Mouse (Mus musculus) layer of hippocampus, postnatal 25 days (tissue): ENCODE results near the gene Spata31d1b. TPM values are rescaled to one million over a fixed set of nuclear protein-coding genes. Genes with fewer than 3 reads are reported as not detected.
"Not testable (repeated sequence)": the region's sequence is repeated elsewhere in the genome, so short reads cannot be mapped to it uniquely, and the experiment has no call there.

Experiments used
- DNase-seq, 2 experiments: peaks; one replicate each; pipeline ENCODE4 v3.0.0; 2022; ENCODE audit warnings: mixed read lengths in 2 of 2, low spot score in 1 of 2; ENCODE audit errors: extremely low spot score in 1 of 2
- total RNA-seq, 2 experiments: library from RNA; stranded (reverse); gene quantifications; 2 replicates each; pipeline ENCODE4 v1.2.3; 2021

The Spata31d1b gene
- total RNA-seq, result under 1 TPM; 0.12 to 0.14 TPM

DNA sequence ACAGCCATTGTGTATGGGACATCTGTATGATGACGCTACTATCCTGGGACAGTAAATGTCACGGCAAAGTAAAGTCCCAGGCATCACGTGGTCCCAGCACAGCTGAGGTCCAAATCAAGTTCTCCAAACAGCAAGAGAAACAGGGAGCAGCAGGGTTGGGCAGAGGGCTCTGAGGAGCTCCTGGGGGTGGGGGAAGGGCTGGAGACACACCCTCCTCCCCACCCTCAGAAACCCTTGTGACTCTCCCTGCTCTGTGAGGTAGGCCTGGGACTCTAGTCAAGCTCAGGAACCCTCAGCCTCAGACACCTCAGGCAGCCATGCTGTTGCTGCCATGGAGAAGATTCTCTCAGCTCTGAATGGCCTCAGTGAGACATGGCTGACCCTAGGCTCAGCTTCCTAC, at the start of gene Spata31d1b:
Gene Spata31d1b (plus strand): TSS at position 301 of the 400 bp plus-strand sequence.
- DNase-seq, result not testable (repeated sequence)

GRCm38 (mm10) chr13:59663939-59664712, 48.0 kb upstream of the Spata31d1b start:
- no peak for DNase-seq

DNA sequence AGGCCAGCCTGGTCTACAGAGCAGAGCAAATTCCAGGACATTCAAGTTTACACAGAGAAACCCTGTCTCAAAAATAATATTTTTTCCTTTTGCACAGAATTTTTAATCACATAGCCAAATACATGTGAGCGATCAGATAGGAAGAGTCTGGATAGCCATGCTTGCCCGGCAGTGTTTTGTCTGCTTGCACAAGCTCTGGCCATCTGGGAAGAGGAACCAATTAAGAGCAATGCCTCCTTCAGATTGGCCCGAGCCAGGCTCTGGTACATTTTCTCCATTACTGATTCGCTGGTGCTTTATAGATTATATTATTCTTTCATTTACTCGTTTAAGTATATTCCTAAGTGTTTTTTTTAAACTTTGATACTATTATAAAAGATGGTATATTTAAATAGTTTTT, 44.3 kb upstream of the Spata31d1b start:
- no peak for DNase-seq

- DNase-seq, result no peak
These were observed 43.5 kb upstream of the Spata31d1b start for GRCm38 (mm10) chr13:59668501-59669093.

GRCm38 (mm10) chr13:59669946-59670345, 42.1 kb upstream of the Spata31d1b start:
- no peak for DNase-seq

DNA sequence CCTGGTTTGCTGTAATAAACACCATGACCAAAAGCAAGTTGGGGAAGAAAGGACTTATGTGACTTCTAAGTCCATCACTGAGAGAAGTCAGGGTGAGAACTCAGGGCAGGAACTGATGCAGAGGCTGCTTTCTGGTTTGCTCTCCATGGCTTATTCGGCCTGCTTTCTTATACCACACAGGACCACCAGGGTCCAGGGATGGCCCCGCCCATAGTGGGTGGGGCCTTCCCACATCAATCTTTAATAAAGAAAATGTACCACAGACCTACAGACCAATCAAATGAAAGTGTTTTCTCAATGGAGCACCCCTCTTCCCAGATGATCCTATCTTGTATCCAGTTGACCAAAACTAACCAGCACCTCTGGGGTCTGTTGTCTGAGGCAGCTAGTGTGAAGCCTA, 40.6 kb upstream of the Spata31d1b start:
- DNase-seq, result no peak

GRCm38 (mm10) chr13:59672248-59672647, 39.8 kb upstream of the Spata31d1b start:
- DNase-seq, result no peak

- DNase-seq, result no peak
These were observed 38.5 kb upstream of the Spata31d1b start for GRCm38 (mm10) chr13:59673597-59673996.

- no peak for DNase-seq
These were observed 37.9 kb upstream of the Spata31d1b start for GRCm38 (mm10) chr13:59674215-59674614.

- DNase-seq, result no peak
These were observed 37.3 kb upstream of the Spata31d1b start for GRCm38 (mm10) chr13:59674761-59675150.

DNA sequence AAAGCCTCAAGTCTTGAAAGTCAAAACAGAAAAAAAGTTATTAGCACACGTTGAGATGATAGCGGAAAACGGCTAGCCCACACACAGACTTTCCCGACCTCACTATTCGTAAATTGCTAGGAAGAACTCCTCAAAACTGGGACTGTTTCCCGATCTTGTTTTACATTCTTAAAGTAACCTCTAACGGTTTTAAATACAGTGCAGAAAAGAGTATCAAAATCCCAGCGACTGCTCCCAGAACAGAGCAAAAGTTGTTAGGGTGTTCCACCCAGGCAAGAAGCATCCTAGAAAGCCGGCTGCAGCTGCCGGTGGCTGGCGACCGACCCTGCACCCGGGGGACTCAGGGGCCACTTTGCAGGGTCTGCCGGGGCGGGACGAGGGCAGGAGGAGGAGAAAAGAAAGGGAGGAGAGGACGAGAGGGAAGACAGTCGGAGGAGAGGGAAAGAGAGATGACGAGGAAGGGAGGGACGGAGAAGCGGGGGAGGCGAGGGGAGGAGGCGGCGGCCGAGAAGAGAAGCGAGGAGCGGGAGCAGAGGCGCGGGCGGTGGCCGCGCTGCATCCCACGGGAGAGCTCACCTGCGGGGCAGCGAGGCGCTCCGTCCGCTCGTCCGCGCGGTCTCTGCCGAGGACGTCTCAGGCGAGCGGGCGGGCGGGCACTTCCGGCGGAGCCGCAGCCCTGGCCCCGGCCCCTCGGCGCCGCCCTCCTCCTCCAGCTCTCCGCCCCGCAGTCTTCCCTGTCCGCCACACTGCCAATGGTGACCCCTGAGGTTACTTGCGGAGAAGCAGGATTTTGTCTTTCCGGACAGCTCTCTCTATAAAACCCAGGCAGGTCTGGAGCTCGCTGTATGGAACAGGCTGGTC, 36.7 kb upstream of the Spata31d1b start, which contains the start of gene Golm1:
Gene Golm1 (minus strand): TSS at position 661 of the 861 bp plus-strand sequence.
- DNase-seq, result peak in 1 of 2 experiments; percentile 43

DNA sequence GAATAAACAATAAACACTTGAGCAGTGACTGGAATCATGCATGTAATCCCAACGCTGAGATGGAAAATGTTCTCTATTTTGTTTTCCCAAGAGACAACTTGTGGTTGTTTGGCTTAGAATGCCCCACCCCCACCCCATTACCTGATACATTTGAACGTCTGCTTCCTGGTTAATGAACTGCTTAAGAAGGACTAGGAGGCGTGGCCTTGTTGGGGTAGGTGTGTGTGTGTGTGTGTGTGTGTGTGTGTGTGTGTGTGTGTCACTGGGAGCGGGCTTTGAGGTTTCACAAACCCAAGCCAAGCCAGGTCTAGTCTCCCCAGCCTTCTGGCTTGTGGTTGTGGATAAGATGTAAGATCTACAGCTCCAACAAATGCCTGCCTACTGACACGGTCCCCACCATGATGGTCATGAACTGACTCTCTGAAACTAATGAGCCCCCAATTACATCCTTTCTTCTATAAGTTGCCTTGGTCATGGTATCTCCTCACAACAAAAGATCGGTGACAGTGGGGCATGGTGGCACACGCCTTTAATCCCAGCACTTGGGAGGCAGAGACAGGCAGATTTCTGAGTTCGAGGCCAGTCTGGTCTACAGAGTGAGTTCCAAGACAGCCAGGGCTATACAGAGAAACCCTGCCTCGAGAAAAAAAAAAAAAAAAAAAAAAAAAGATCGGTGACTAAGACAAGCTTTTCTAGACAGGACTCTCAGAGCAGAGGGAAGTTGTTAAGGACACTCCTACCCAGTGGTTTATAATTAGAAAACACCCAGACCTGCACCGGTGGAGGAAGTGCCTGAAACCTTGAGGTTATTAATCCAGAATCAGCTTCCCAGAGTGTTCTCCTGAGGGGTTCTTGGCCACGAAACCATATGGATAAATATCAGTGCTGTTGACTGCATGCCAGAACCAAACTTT, 35.5 kb upstream of the Spata31d1b start:
- no peak for DNase-seq

DNA sequence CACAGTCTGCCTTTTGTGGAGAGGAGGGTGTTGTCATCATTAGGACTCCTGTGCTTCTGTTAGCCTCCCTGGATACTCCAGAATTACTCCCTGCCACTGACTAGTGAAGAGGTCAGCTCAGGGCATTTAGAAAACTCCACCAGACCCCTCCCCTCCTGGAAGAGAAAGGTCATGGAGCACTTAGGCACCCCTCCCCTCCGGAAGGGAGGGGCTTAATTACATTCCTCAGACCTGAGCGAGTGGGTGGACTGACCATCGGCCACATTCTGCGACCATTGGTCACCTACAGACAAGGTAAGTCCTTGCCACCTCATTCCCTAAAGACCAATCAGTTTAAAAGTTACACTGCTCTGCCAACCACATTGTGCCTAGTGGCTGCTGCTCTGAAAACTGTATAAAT, 32.8 kb upstream of the Spata31d1b start:
- DNase-seq, result no peak

DNA sequence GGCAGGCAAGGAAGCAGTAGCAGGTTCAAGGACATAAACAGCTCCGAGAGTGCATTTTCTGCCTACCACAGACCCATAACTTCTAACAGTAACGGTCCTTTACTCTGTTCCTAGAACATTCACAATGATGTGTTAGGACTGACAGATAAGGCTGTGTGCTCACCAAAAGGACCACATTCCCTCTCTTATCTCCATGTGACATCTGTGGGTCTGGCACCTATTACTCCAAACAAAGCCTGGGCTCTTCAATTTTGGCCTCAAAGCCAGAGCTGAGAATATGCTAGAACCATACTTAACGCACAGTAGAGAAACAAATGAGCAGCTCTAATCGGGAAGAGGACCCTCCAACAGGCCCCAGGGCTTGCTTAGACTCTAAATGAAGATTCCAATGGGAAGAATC, 32.2 kb upstream of the Spata31d1b start:
- no peak for DNase-seq

GRCm38 (mm10) chr13:59682629-59683028, 29.5 kb upstream of the Spata31d1b start:
- no peak for DNase-seq

DNA sequence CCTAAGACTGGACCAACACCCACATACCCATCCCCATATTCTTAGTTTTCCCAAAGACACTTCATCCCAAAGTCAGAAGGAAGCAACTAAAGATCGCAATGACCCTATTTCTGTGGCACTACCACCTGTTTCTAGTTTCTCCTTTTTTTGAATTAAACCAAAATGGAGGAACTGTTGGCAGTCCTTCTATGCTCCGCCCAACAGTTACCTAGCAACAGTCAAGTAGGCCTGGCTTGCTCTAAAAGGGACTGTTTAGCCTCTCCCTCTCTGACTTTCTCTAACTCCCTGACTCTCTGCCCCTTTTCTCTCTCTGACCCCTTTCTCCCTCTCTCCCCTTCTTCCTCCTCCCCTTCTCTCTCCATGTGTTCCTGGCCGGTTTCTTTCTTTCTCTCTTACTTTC, 26.8 kb upstream of the Spata31d1b start:
- DNase-seq, result no peak

DNA sequence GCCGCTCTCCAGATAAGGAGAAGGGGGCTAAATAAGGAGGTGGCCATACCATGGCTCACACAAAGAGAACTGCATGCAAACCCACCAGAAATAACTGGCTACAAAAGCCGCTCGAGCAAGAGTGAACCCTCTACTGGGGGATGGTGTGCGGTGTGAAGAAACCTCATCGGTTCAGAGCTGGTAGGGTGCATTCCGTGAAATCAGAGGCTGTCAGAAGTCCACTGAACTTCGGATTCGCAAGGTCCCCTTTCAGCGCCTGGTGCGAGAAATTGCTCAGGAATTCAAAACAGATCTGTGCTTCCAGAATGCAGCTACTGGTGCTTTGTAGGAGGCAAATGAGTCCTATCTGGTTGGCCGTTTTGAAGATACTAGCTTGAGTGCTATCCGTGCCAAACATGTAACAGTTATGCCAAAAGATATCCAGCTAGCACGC, 23.7 kb upstream of the Spata31d1b start:
- DNase-seq, result peak in 1 of 2 experiments; percentile 29

- DNase-seq, result no peak
These were observed 22.8 kb upstream of the Spata31d1b start for GRCm38 (mm10) chr13:59689313-59689712.

GRCm38 (mm10) chr13:59689843-59690242, 22.2 kb upstream of the Spata31d1b start:
- DNase-seq, result no peak

- DNase-seq, result no peak
These were observed 21.5 kb upstream of the Spata31d1b start for GRCm38 (mm10) chr13:59690576-59690975.
